Mouse (Mus musculus): ENCODE results near the gene Trhde. TPM values are rescaled to one million over a fixed set of nuclear protein-coding genes. Genes with fewer than 3 reads are reported as not detected.

Trhde gene
- polyA plus RNA-seq, 2 experiments: 2.0 to 3.3 TPM

DNA sequence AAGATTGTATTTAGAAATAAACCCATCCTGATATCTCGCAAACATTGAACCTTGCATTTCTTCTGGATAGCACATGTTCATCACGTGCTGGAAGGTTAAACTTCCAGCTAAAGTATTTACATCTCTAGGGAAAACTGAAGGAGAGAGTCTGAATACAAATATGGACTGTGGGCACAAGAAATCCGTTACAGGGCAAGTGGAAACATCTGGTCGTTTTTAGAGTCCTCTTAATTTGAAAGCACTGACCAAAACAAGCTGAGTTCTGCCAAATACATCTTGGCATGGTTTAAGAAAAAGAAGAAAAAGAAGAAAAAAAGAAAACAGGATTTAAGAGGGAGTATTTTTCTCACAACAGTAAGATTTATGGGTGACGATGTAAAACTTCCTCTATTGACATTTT, 3.9 kb downstream of the Trhde start:
- Histone ChIP-seq H3K36me3 (ENCODE audit: control insufficient read depth, insufficient read depth, low read length) (no peaks in the 10 kb centered on the region), H3K27ac (replicated peaks; ENCODE audit: low read depth, low read length) (no peak overlapping the region), H3K4me1 (ENCODE audit: control insufficient read depth, insufficient read depth, low read length) (peaks cover 6% of the 10 kb centered on the region; the same call in 1 of the 2 replicates), H3K27me3 (ENCODE audit: control insufficient read depth, insufficient read depth, low read length) (peaks cover 21% of the 10 kb centered on the region), H3K4me2 (replicated peaks; ENCODE audit: low read depth, low read length, severe bottlenecking) (no peak overlapping the region), H3K9ac (ENCODE audit: low read depth, low read length, severe bottlenecking) (no peak overlapping the region), H3K9me3 (ENCODE audit: control insufficient read depth, low read length) (no peaks in the 10 kb centered on the region), H3K4me3 (replicated peaks; ENCODE audit: low read length) (no peak overlapping the region)
- no peak for TF ChIP-seq POLR2A (IDR thresholded peaks at IDR 0.05; ENCODE audit: borderline replicate concordance, extremely low read depth, insufficient read depth, insufficient read length)
- WGBS: 32% methylated on average over 5 of the region's 5 CpGs
- no peak for ATAC-seq (ENCODE audit: low FRiP score, low read depth)
- DNase-seq (ENCODE audit: low spot score): no peak

DNA sequence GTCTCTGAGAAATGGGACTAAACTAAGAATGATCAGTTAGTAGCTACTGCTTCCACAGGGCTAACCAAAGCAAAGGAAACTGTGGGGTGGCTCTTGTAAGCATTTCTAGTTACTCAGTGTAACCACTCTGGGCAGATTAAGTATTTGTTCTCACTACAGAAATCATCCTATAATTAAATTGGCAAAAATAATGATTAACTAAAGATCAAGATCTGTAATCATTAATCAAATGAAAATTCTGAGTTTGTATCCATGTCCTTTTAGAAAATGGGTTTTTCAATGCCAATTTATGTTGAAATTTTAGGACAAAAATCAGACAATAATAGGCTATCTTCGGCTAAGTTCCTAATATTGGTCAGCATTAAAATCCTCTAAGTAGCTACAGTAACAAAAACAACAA, 4.4 kb downstream of the Trhde start:
- no peak for DNase-seq (ENCODE audit: low spot score)
- TF ChIP-seq POLR2A (IDR thresholded peaks at IDR 0.05; ENCODE audit: borderline replicate concordance, extremely low read depth, insufficient read depth, insufficient read length): no peak
- 87% methylated on average over 1 of the region's 1 CpGs for WGBS

DNA sequence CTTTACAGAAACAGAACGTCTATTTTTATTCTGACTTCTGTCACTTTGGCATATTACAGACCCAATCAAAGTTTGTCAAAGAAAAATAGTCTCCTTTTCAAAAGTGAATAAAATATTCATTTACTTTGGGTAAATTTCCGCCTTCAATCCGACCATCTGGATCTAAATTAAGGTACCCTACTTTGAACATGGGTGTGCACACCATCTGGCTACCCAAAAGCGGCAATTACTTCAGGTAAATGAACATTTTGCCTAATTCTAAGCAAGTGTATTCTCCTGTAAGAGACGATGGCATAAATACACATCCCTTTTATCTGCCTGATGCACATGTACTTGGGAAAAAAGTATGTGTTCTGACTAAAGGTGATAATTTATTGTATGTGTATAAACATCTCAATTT, 5.2 kb downstream of the Trhde start:
- H3K4me2 ChIP-seq (replicated peaks; ENCODE audit: low read depth, low read length, severe bottlenecking): no peak overlapping the region
- no peaks in the 10 kb centered on the region for H3K9me3 ChIP-seq (ENCODE audit: control insufficient read depth, low read length)
- DNase-seq (ENCODE audit: low spot score) (no peak), ATAC-seq (ENCODE audit: low FRiP score, low read depth) (no peak)
- TF ChIP-seq POLR2A (IDR thresholded peaks at IDR 0.05; ENCODE audit: borderline replicate concordance, extremely low read depth, insufficient read depth, insufficient read length): no peak
- H3K27ac ChIP-seq (replicated peaks; ENCODE audit: low read depth, low read length): no peak overlapping the region
- no peaks in the 10 kb centered on the region for H3K36me3 ChIP-seq (ENCODE audit: control insufficient read depth, insufficient read depth, low read length)
- H3K27me3 ChIP-seq (ENCODE audit: control insufficient read depth, insufficient read depth, low read length): peaks cover 18% of the 10 kb centered on the region
- no peak overlapping the region for H3K9ac ChIP-seq (ENCODE audit: low read depth, low read length, severe bottlenecking)
- 81% methylated on average over 5 of the region's 5 CpGs for WGBS
- peaks cover 6% of the 10 kb centered on the region; the same call in 1 of the 2 replicates for H3K4me1 ChIP-seq (ENCODE audit: control insufficient read depth, insufficient read depth, low read length)
- no peak overlapping the region for H3K4me3 ChIP-seq (replicated peaks; ENCODE audit: low read length)

More for the DNA sequence above, 4.4 kb downstream of the Trhde start:
- Histone ChIP-seq H3K4me2 (replicated peaks; ENCODE audit: low read depth, low read length, severe bottlenecking) (no peak overlapping the region), H3K4me3 (replicated peaks; ENCODE audit: low read length) (no peak overlapping the region), H3K36me3 (ENCODE audit: control insufficient read depth, insufficient read depth, low read length) (no peaks in the 10 kb centered on the region), H3K27ac (replicated peaks; ENCODE audit: low read depth, low read length) (no peak overlapping the region), H3K9me3 (ENCODE audit: control insufficient read depth, low read length) (no peaks in the 10 kb centered on the region), H3K9ac (ENCODE audit: low read depth, low read length, severe bottlenecking) (no peak overlapping the region), H3K4me1 (ENCODE audit: control insufficient read depth, insufficient read depth, low read length) (peaks cover 6% of the 10 kb centered on the region; the same call in 1 of the 2 replicates), H3K27me3 (ENCODE audit: control insufficient read depth, insufficient read depth, low read length) (peaks cover 21% of the 10 kb centered on the region)
- ATAC-seq (ENCODE audit: low FRiP score, low read depth): no peak

DNA sequence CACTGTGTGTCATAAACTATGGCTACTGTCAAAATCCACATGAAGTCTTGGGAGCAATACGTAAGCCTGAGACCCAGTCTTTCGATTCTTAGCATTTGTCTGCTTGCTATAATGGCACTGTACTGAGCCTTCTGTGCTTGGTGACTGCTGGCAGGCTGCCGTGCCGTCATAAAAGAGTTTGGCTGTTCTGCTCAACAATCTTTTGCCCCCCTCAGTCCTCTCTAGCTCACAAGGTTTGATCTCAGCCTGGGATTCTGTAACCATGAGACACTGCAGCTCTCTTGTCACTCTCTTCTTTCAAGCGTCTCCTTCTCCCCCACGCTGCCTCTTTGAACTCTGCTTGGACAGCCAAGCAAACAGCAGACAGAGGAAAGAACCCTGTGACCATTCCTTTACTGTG, 7.9 kb downstream of the Trhde start:
- H3K9ac ChIP-seq (ENCODE audit: low read depth, low read length, severe bottlenecking): no peak overlapping the region
- H3K4me3 ChIP-seq (replicated peaks; ENCODE audit: low read length): no peak overlapping the region
- no peak for TF ChIP-seq POLR2A (IDR thresholded peaks at IDR 0.05; ENCODE audit: borderline replicate concordance, extremely low read depth, insufficient read depth, insufficient read length)
- 43% methylated on average over 6 of the region's 6 CpGs for WGBS
- H3K4me1 ChIP-seq (ENCODE audit: control insufficient read depth, insufficient read depth, low read length): no peaks in the 10 kb centered on the region
- no peaks in the 10 kb centered on the region for H3K36me3 ChIP-seq (ENCODE audit: control insufficient read depth, insufficient read depth, low read length)
- no peak for DNase-seq (ENCODE audit: low spot score)
- H3K27ac ChIP-seq (replicated peaks; ENCODE audit: low read depth, low read length): no peak overlapping the region
- no peak overlapping the region for H3K4me2 ChIP-seq (replicated peaks; ENCODE audit: low read depth, low read length, severe bottlenecking)
- H3K9me3 ChIP-seq (ENCODE audit: control insufficient read depth, low read length): no peaks in the 10 kb centered on the region
- ATAC-seq (ENCODE audit: low FRiP score, low read depth): no peak
- no peaks in the 10 kb centered on the region; the same call in 1 of the 2 replicates for H3K27me3 ChIP-seq (ENCODE audit: control insufficient read depth, insufficient read depth, low read length)

DNA sequence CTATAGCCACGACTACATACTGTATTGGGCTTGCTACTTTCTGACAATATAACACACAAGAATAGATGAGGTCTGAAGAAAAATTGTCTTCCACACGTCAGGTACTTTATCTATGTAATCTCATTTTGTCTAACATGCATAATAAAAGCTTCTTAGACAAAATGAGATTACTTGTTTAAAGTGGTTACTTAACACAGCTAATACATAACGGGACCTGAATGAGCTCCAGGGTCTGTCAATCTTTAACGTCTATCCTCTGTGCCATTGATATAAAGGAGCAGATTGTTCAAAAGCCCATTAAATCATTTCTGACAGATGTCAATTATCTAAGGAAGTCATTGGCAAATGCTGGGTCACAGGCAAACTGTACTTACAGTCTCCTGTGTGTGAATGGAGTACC, 36.2 kb downstream of the Trhde start:
- no peaks in the 10 kb centered on the region for H3K9me3 ChIP-seq (ENCODE audit: control insufficient read depth, low read length)
- no peak overlapping the region for H3K27ac ChIP-seq (replicated peaks; ENCODE audit: low read depth, low read length)
- no peaks in the 10 kb centered on the region for H3K36me3 ChIP-seq (ENCODE audit: control insufficient read depth, insufficient read depth, low read length)
- TF ChIP-seq POLR2A (IDR thresholded peaks at IDR 0.05; ENCODE audit: borderline replicate concordance, extremely low read depth, insufficient read depth, insufficient read length): no peak
- H3K4me2 ChIP-seq (replicated peaks; ENCODE audit: low read depth, low read length, severe bottlenecking): no peak overlapping the region
- ATAC-seq (ENCODE audit: low FRiP score, low read depth): no peak
- H3K9ac ChIP-seq (ENCODE audit: low read depth, low read length, severe bottlenecking): no peak overlapping the region
- no peaks in the 10 kb centered on the region for H3K27me3 ChIP-seq (ENCODE audit: control insufficient read depth, insufficient read depth, low read length)
- WGBS: 79% methylated on average over 4 of the region's 4 CpGs
- H3K4me1 ChIP-seq (ENCODE audit: control insufficient read depth, insufficient read depth, low read length): no peaks in the 10 kb centered on the region
- H3K4me3 ChIP-seq (replicated peaks; ENCODE audit: low read length): no peak overlapping the region
- no peak for DNase-seq (ENCODE audit: low spot score)

DNA sequence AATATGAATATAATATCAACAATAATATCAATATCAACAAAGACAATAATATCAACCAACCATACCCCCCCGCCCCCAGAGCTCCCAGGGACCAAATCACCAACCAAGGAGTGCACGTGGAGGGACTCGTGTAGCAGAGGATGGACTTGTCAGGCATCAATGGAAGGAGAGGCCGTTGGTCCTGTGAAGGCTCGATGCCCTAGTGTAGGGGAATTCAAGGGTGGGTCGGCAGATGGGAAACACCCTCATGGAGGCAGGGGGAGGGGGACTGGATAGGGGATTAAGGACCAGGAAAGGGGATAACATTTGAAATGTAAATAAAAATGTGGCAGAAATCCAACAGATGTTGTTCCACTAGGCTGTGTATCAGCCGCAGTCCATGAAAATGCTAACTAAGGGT, 40.0 kb downstream of the Trhde start:
- Histone ChIP-seq H3K4me3 (replicated peaks; ENCODE audit: low read length) (no peak overlapping the region), H3K36me3 (ENCODE audit: control insufficient read depth, insufficient read depth, low read length) (no peaks in the 10 kb centered on the region), H3K27me3 (ENCODE audit: control insufficient read depth, insufficient read depth, low read length) (no peaks in the 10 kb centered on the region), H3K9me3 (ENCODE audit: control insufficient read depth, low read length) (no peaks in the 10 kb centered on the region), H3K9ac (ENCODE audit: low read depth, low read length, severe bottlenecking) (no peak overlapping the region), H3K4me1 (ENCODE audit: control insufficient read depth, insufficient read depth, low read length) (no peaks in the 10 kb centered on the region), H3K4me2 (replicated peaks; ENCODE audit: low read depth, low read length, severe bottlenecking) (no peak overlapping the region), H3K27ac (replicated peaks; ENCODE audit: low read depth, low read length) (no peak overlapping the region)
- TF ChIP-seq POLR2A (IDR thresholded peaks at IDR 0.05; ENCODE audit: borderline replicate concordance, extremely low read depth, insufficient read depth, insufficient read length): no peak
- WGBS: 89% methylated on average over 7 of the region's 7 CpGs
- ATAC-seq (ENCODE audit: low FRiP score, low read depth) (no peak), DNase-seq (ENCODE audit: low spot score) (no peak)

Measured in limb, embryonic 14.5 days (tissue).